Mouse (Mus musculus): ENCODE measurements at regions not wholly inside any gene's neighbourhood (a gene's known extent, or its start where the extent isn't known, plus 50 kb on each side); places are given as distances from the start of the nearest gene placed in this dataset.

DNA sequence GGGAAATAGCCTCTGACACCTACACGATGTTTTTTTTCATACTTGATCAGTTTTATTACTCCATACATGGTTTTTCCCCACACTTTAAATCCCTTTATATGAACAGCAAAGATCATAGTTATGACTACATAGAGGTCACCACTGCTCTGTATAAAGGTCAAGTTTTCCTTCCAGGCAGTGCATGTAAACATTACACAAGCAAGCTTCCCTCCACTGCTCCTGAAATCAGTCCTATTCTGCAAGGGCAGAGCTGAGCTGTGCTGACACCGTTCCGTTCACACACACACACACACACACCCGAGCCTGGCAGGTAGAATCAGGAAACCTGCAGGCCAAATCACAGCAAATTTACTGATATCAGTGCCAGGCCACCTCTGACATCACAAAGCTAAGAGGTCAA lies 74.1 kb upstream of the Mgmt start:
- DNase-seq: no peak

- DNase-seq: no peak
These were observed 68.8 kb upstream of the Mgmt start for GRCm38 (mm10) chr7:136825647-136826046.

DNA sequence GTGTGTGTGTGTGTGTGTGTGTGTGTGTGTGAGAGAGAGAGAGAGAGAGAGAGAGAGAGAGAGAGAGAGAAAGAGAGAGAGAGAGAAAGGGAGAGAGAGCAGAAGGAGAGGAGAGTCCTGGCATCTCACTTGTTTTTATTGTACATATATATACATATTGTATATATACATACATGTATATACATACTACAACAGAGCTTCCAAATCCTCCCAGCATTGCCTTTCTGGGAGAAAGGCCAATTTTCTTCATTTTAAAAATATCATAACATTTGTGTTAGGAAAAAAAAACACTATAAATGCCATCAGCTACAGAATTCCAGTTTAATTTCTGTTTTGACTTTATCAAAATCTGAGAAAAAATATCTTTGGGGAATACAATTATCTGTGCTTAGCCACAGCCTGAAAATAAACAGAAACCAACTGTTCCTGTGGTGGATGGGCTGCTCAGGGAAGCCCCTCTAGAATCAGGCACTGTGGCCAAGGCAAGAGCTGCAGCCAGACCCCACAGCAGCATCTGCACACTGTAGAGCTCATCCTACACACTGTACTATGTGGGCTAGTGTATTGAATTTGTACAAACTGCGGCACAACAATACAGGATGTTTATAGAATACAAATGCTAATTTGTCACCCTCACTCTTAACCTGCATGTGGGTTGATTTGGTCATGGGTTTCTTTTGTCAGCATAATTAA lies 64.6 kb upstream of the Mgmt start:
- no peak for DNase-seq

GRCm38 (mm10) chr7:136832419-136832818 lies 62.0 kb upstream of the Mgmt start:
- peak in 1 of 2 experiments; percentile 0 for DNase-seq

DNA sequence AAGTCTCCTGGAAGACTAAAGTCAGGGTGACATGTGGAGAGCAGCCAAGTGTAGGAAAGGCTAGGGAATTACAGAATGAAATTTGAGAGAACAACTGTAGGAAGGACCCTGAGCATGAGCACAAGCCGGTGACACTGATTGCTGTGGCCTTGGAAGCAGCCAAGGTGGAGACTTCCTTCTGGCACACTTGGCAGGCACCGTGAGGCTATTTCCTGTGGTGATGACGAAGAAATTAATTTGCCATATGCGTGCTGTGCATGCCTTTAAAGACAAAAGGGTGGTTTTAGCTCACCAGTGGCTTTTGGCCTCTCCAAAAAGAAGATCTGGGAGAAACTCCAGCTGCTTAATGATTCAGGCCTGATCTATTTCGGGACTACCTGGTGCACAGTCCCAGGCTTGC lies 55.4 kb upstream of the Mgmt start:
- no peak for DNase-seq

- no peak for DNase-seq
These were observed 54.2 kb upstream of the Mgmt start for GRCm38 (mm10) chr7:136840224-136840623.

DNA sequence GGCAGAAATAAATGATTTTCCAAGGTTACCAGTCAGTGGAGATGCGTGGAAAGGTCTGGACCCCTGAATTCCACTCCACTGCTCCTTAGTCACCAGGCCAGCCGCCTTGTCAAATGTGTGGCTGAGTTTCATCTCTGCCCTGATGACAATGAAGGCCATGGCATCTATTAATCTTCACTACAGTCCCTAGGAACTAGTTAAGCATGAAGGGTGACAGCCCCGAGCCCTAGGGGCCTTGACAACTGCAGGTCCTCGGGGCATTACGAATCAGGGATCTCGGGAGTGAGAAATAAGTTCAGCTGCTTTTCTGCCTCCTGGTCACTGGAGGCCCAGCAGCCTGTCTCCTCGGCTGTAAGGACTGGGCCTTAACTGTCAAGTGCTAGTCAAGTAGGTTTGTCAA lies 51.7 kb upstream of the Mgmt start:
- no peak for DNase-seq

- no peak for DNase-seq
These were observed 50.1 kb upstream of the Mgmt start for GRCm38 (mm10) chr7:136844282-136844681.
